Mouse (Mus musculus): Measurements from ENCODE around the gene Trf.
"Not testable (repeated sequence)": the region's sequence is repeated elsewhere in the genome, so short reads cannot be mapped to it uniquely, and the experiment has no call there.

Gene Trf

GRCm38 (mm10) chr9:103224721-103225120 is 5.5 kb downstream of the Trf start:
- DNase-seq (ENCODE audit: low read depth, low spot score), result no peak

- no peak for DNase-seq (ENCODE audit: low read depth, low spot score)
Measured at GRCm38 (mm10) chr9:103214281-103214680, 16.0 kb downstream of the Trf start.

GRCm38 (mm10) chr9:103213631-103214030 is 16.6 kb downstream of the Trf start:
- DNase-seq (ENCODE audit: low read depth, low spot score), result no peak

DNA sequence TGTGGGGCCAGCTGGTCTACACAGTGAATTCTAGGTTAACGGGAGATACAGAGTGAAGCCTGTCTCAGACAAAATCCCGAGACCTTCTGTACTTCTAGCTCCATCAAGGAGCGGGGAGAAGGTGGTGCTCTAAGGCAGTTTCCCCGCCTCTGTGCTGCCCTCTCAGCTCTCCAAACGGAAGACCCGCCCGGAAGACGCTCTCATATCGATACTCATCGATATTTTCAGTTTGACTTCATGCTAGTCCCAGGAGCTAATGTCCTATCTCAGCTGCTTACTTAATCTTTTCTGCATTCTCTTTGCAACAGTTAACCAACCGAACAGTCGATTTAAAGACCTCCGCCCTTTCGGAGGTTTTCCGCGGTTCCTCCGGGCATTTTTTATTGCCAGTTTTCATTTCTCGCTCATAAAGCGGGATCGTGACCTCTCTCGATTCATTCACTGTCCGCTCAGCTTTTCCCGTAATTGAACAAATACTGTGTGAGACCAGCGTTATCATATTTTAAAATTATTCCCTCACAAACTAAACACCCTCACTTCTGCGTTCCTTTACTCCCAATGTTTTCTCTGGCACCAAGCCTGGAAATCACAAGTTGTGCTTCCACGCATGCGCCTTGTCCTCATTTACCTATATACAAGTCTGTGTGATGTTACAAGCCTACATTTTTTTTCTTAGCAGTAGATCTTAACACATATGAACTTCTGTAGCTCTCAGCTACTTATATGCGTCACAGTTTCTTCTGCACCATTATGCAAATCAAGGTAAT is 17.4 kb downstream of the Trf start:
- no peak for DNase-seq (ENCODE audit: low read depth, low spot score)

DNA sequence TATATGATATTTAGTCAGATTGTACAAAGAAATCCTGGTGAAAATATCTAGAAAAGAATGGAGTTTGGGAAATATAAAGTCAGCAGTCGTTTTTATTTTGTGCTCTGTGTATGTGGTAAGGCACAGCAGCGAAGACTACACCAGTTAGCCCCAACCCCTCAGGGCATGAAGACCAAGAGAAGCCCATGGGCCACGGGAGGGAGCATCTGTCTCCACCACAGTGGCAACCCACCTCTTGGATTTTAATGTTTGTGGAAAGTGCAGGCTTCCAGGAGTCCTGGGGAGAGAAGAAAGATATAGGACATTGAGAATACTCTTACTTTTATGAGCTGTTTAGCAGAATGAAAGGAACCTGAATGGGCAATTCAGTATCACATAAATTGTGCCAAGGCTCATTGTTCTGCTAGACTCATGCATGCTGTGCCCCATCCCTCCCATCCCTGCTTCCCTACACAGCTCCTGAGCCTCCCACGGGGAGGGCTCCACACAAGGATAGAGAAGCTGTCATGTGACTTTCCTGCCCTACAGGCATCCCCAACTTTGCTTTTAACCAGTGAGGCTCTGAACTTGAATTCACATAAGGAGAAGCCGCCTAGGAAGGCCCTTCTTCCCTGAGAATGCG is 21.3 kb downstream of the Trf start:
- no peak for DNase-seq (ENCODE audit: low read depth, low spot score)

- peak; percentile 57 for DNase-seq (ENCODE audit: low read depth, low spot score)
Measured at GRCm38 (mm10) chr9:103207846-103208245, 22.4 kb downstream of the Trf start.

DNA sequence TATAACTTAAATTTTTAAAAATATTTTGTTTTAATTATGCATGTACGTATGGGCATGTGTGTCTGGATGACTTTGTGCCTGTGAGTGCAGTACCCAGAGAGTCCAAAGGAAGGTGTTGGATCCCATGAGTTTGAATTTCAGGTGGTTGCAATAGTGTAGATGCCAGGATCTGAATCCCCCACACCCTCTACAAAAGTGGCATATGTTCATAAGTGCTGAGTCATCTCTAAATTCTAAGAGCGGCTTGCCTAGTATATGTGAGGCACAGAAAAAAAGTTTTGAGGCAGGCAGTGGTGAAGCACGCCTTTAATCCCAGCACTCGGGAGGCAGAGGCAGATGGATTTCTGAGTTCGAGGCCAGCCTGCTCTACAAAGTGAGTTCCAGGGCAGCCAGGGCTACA is 24.5 kb downstream of the Trf start:
- no peak for DNase-seq (ENCODE audit: low read depth, low spot score)

DNA sequence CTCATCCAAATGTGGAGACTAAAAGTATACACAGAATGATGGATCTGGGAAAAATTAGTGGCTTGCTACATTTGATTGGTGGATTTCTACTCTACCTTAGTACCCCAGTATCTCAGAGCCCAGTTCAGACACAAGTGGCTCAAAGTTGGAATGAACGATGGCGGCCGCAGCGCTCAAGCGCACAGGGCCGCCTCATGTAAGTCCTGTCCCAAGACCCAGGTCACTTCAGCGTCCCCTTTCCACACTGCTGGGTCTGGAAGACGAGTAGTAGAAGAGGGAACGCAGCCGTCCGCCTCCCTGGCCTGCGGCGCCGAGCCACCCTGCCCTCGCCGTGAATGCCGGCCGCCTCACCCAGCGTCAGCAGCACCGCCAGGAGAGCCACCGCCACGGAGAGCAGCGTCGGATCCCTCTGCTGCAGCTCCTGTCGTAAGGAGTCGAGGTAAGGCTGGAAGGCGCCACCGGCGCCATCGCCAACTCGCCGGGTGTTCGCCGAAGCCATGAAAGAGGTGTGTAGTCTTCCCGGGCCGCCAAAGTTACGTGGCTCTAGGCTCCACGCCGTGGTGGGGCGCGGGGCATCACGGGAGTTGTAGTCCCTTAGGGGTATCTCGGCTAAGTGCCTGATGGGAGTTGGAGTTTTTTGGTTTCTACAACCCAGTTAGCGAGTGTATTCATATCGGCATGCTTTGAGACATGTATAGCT is 28.5 kb downstream of the Trf start, which contains the start of gene Srprb:
Srprb (minus strand) TSS at position 577 of the 700 bp plus-strand sequence.
- peak; percentile 80 for DNase-seq (ENCODE audit: low read depth, low spot score)

DNA sequence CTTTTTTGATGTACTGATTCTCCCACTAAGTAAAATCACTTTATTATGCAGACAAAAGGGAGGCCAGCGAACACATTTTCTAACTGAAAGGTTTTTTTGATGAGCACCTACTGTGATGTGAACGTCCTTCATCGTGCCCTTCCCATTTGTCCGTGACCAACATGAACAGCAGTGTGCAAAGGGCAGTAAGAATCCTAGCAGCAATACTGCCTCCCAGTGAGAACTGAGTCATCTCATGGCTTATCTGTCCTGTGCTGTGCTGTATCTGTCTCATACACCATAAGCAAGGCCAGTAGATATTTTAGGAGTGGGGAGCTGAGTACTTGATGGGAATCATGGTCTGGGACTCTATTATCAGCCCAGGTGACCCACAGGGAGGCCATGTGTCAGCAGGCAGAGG is 41.8 kb downstream of the Trf start:
- no peak for DNase-seq (ENCODE audit: low read depth, low spot score)

- DNase-seq (ENCODE audit: low read depth, low spot score), result no peak
Measured at GRCm38 (mm10) chr9:103186747-103187146, 43.5 kb downstream of the Trf start.

DNA sequence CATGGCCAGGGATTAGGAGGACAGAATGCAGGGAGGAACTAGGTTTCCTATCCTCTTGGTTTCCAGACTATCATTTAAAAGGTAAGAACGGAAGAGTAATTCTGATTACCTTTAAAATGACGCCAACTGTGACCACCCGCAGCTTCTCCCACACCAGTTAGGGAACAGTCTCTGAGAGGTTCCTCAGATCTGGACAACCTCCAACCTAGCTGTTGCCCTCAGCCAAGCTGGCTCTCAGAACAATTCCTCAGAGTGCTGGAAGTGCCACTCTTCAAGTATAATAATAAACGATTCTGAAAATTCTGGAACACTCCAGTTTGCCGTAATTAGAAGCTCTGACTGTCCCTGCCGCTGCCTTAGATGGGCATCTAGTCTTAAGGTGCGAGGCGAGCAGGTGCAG is 44.3 kb downstream of the Trf start:
- DNase-seq (ENCODE audit: low read depth, low spot score), result no peak

GRCm38 (mm10) chr9:103184855-103185254 is 45.4 kb downstream of the Trf start:
- DNase-seq (ENCODE audit: low read depth, low spot score), result no peak

- DNase-seq (ENCODE audit: low read depth, low spot score), result no peak
Measured at GRCm38 (mm10) chr9:103181886-103182285, 48.4 kb downstream of the Trf start.

DNA sequence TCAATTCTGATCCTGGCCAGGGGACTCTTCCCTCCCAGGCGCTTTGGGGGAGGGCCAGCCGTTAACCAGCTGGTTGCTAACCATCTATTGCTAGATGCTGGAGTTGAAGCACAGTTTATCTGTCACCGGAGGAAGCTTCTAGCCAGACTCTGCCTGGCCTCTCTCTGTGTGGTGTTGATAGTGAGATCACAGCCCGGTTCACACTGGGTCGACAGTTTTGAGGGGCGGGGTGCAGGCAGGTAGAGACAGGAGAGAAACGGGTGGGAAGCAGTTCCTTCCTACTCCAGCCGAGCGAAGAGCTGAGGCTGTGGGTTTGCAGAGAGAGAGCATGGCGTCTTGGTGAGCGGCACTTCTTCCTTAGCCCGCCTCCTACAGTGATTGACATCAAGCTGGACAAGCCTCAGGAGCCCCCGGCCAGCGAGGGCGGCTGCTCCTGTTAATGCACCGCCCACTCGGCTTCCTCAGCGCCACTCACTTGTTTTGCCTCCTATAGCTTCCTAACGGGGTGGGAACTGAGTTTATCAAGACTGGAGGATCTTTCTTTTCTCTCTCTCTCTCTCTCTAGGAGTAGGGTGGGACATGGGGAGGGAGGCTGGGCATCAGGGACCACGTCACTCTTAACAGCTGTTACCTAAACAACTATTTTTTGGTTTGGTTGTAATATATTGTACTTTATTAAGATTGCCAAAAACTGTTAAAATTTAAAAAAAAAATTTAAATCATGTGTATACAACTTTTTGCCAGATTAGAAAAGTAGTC is 49.3 kb downstream of the Trf start:
- no peak for DNase-seq (ENCODE audit: low read depth, low spot score)

- no peak for DNase-seq (ENCODE audit: low read depth, low spot score)
Measured at GRCm38 (mm10) chr9:103180303-103180702, 49.9 kb downstream of the Trf start.

GRCm38 (mm10) chr9:103175692-103176091 is 54.6 kb downstream of the Trf start:
- DNase-seq (ENCODE audit: low read depth, low spot score), result no peak

DNA sequence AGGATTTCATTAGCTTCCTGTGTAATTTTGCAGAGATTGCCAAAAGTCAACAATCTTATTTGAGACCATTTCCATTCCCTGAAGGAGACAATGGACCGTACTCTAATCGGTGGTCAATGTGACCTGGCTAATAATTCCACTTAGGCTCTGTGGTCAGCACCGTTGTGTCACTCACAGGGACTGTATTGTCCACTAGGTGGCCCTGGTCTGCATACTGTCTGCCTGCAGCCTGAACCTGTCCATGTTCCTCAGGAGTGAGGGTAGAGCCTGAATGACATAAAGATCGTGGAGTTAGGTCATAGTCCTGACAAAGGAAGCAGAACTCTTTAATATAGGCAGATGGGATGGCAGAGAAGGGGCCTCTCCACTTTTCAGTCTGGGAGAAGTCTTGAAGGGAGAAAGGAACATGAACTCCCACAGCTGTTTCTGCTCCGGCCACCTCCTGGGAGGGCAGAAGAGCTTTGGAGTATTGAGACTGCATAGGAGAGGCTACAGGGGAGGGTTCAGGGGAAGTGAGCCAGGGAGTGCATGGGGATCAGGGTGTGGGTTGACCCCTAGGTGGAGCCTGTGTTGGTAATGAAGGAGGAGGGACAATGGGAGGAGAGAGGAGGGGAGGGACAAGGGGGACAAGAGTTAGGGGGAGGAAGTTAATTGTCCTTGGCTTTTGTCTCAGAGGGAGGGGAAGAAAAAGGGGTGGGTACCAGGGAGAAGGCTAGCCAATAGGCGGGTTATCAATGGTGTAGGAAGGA is 55.3 kb downstream of the Trf start:
- no peak for DNase-seq (ENCODE audit: low read depth, low spot score)

DNA sequence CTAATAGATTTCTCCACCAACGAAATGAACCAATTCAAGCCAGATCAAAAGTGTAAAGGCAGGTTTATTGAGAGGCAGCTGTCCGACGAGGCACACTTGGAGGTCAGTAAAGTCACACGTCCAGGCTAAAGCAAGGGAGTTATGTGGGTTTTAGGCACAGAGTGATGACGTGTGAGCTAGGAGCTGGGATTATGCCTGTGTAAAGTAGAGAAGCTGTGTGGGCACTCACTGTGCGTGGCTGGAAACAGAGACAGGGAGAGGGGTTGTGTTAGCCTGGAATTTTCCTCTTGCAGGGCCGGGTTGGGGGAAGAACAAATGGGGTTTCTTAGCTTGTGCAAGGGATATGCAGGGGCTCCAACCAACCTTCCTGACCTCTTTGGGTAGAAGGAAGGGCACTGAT is 61.5 kb downstream of the Trf start:
- DNase-seq (ENCODE audit: low read depth, low spot score), result no peak

DNA sequence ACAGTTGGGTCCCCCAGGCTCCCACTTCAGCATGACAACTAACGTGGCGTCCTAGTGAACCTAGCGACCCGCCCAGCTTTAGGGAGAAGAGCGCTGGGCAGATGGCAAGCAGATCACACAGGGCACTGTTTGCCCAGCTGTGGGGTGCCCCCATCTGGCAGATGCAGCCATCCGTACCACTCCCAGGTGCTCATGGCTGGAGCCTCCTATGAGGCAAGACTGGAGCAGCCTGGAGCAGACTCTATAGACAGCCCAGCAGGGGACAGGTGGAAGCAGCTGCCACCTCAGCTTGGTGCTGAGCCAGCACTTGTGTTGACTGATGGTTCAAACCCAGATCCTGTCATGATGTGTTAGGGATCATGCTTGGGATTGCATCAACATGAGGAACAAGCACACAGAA is 62.2 kb downstream of the Trf start:
- DNase-seq (ENCODE audit: low read depth, low spot score), result no peak

GRCm38 (mm10) chr9:103163806-103164205 is 66.4 kb downstream of the Trf start:
- DNase-seq (ENCODE audit: low read depth, low spot score), result no peak

DNA sequence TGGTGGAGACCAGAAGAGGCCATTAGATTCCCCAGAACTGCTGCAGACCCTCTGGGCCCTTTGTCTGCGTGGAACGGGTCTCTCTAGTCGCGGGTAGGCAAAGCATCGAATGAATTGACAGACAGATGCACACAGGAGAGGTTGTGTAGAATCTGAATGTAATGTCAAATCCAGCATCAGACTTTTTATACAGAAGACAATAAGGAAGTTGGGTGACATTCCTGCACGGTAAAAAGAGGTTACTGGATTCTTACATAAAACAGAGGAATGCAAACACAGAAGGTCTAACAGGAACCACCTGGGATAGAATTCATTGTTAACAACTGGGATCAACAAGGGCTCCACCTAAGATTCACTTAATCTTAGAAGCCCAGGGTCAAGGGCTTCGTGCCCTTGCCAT is 75.1 kb downstream of the Trf start:
- DNase-seq (ENCODE audit: low read depth, low spot score), result not testable (repeated sequence)

All from retina, adult 2 months (tissue).